Mouse (Mus musculus): ENCODE measurements at regions not wholly inside any gene's neighbourhood (a gene's known extent, or its start where the extent isn't known, plus 50 kb on each side); places are given as distances from the start of the nearest gene placed in this dataset.

DNA sequence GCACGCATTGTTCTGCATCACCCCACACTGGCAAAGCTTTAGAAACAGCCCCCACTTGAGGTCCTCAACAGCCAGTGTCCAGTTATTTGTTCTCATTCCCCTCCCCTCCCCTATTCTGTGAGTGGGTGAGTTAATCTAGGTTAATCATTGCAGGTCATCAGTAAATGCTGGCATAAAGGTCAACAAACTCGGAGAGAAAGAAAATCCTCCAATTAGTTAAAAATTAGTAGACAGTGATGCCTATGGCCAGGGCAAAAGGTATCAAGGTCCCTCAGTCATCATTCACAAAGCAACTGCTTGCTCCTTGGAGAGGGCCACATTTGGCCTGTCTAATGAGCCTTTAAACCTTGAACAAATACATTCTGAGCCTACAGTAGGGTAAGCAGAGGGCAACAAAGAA, 105.3 kb upstream of the Dynlrb2 start:
- H3K9ac ChIP-seq (ENCODE audit: insufficient read depth, low read depth, low read length, poor library complexity, severe bottlenecking) = no peak overlapping the region
- DNase-seq (ENCODE audit: low read depth, low spot score) = no peak
- in situ Hi-C loops (cut with MboI; ENCODE audit: low sequenced_read_pairs in 2 of 2, unreplicated experiment in 2 of 2) = no loop called here
- H3K36me3 ChIP-seq (ENCODE audit: control insufficient read depth, insufficient read depth, low read length, poor library complexity, severe bottlenecking) = no peaks in the 10 kb centered on the region
- TF ChIP-seq CHD2 (IDR thresholded peaks at IDR 0.05; ENCODE audit: low read depth, low read length) (no peak), HCFC1 (IDR thresholded peaks at IDR 0.05; ENCODE audit: borderline replicate concordance, insufficient read depth, low read length) (no peak), MAFK (IDR thresholded peaks at IDR 0.05; ENCODE audit: insufficient read depth, low read depth, low read length) (no peak), ZC3H11A (IDR thresholded peaks at IDR 0.05; ENCODE audit: borderline replicate concordance, low read depth, low read length) (no peak), ZNF384 (IDR thresholded peaks at IDR 0.05; ENCODE audit: low read depth, low read length) (no peak)
- H3K4me1 ChIP-seq (ENCODE audit: control insufficient read depth in 2 of 2, insufficient read depth in 2 of 2, low read length in 2 of 2, poor library complexity in 1 of 2) = no peaks in the 10 kb centered on the region
- no peak overlapping the region for H3K27ac ChIP-seq (ENCODE audit: insufficient read depth, low read depth, low read length, poor library complexity, severe bottlenecking)
- no peaks in the 10 kb centered on the region for H3K9me3 ChIP-seq (ENCODE audit: control insufficient read depth, insufficient read depth, low read depth, low read length)
- no peak overlapping the region for H3K4me3 ChIP-seq (ENCODE audit: insufficient read depth in 1 of 2, low read depth in 1 of 2, low read length in 2 of 2, poor library complexity in 1 of 2, severe bottlenecking in 1 of 2)

DNA sequence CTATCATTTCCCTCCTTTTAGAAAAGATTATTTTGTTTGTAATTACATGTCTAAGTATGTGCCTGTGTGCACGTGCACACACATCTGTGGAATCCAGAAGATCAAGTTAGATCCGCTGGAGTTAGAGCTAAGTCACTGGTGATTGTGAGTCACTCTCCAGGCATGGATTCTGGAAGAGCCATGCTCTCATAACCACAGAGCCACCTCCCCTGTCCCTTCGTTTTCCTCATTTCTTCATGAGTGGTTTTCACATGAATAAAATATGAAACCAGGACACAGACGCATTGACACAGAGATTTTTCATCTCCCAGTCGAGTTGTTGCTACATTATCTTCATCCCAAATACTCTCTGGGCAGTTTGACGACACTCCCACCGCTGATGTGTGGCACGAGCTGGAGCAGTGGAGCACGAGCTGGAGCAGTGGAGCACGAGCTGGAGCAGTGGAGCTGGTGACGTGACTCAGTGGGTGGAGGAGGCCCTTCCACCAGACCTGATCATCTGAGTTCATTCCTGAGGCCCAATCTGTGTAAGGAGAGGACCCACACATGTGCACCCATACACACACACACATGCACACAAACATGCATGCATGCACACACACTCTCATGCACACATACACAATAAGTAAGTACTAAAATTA, 106.1 kb upstream of the Dynlrb2 start:
- Histone ChIP-seq H3K9me3 (ENCODE audit: control insufficient read depth, insufficient read depth, low read depth, low read length) (no peaks in the 10 kb centered on the region), H3K27ac (ENCODE audit: insufficient read depth, low read depth, low read length, poor library complexity, severe bottlenecking) (no peak overlapping the region), H3K36me3 (ENCODE audit: control insufficient read depth, insufficient read depth, low read length, poor library complexity, severe bottlenecking) (no peaks in the 10 kb centered on the region), H3K9ac (ENCODE audit: insufficient read depth, low read depth, low read length, poor library complexity, severe bottlenecking) (no peak overlapping the region), H3K4me1 (ENCODE audit: control insufficient read depth in 2 of 2, insufficient read depth in 2 of 2, low read length in 2 of 2, poor library complexity in 1 of 2) (no peaks in the 10 kb centered on the region), H3K4me3 (ENCODE audit: insufficient read depth in 1 of 2, low read depth in 1 of 2, low read length in 2 of 2, poor library complexity in 1 of 2, severe bottlenecking in 1 of 2) (no peak overlapping the region)
- no peak for DNase-seq (ENCODE audit: low read depth, low spot score)
- TF ChIP-seq CHD2 (IDR thresholded peaks at IDR 0.05; ENCODE audit: low read depth, low read length) (no peak), HCFC1 (IDR thresholded peaks at IDR 0.05; ENCODE audit: borderline replicate concordance, insufficient read depth, low read length) (no peak), ZNF384 (IDR thresholded peaks at IDR 0.05; ENCODE audit: low read depth, low read length) (no peak), ZC3H11A (IDR thresholded peaks at IDR 0.05; ENCODE audit: borderline replicate concordance, low read depth, low read length) (no peak), MAFK (IDR thresholded peaks at IDR 0.05; ENCODE audit: insufficient read depth, low read depth, low read length) (no peak)
- in situ Hi-C loops (cut with MboI; ENCODE audit: low sequenced_read_pairs in 2 of 2, unreplicated experiment in 2 of 2) = no loop called here

DNA sequence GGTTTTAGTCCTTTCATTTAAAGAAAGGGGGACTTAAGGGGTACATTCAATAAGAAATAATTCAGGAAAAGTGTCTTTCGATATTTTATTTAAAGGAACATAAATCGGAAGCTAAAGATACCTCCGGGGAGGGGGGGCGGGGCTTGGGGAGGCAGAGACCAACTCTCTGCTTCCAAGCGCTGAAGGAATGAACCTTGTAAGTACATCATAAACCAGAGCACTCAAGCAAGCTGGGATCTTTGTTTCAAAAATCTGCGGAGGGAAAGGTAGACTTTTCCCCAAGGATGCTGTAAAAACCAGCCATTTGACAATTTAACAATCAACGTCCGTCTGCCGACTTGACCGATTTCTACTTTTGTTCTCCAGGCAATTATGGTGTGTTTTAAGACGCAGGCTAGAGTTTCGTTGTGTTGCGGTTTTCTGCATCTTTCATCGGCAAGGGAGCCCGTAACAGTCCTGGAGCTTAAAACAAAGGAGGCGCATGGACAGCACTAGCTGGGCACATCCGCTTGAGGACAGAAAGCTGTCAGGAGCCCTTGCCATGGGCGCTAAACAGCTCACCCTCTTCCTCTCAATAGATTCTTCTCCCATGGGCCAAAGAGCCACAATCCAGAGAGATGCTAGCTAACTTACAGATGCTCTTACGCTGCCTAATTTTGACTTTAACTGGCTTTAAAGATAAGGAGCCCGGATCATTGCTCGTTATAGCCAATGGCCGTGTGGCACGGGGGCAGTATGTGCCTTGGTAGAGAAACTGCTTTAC, 119.4 kb upstream of the Dynlrb2 start:
- in situ Hi-C loops (cut with MboI; ENCODE audit: low sequenced_read_pairs in 2 of 2, unreplicated experiment in 2 of 2) = no loop called here
- no peak overlapping the region for H3K27ac ChIP-seq (ENCODE audit: insufficient read depth, low read depth, low read length, poor library complexity, severe bottlenecking)
- no peak overlapping the region for H3K9ac ChIP-seq (ENCODE audit: insufficient read depth, low read depth, low read length, poor library complexity, severe bottlenecking)
- H3K4me3 ChIP-seq (ENCODE audit: insufficient read depth in 1 of 2, low read depth in 1 of 2, low read length in 2 of 2, poor library complexity in 1 of 2, severe bottlenecking in 1 of 2) = no peak overlapping the region
- H3K4me1 ChIP-seq (ENCODE audit: control insufficient read depth in 2 of 2, insufficient read depth in 2 of 2, low read length in 2 of 2, poor library complexity in 1 of 2) = peaks cover 0 to 5% of the 10 kb centered on the region in 2 experiments; a peak in 1 of 4 replicates
- no peak for TF ChIP-seq MAFK (IDR thresholded peaks at IDR 0.05; ENCODE audit: insufficient read depth, low read depth, low read length)
- no peak for TF ChIP-seq HCFC1 (IDR thresholded peaks at IDR 0.05; ENCODE audit: borderline replicate concordance, insufficient read depth, low read length)
- no peak for TF ChIP-seq CHD2 (IDR thresholded peaks at IDR 0.05; ENCODE audit: low read depth, low read length)
- TF ChIP-seq ZNF384 (IDR thresholded peaks at IDR 0.05; ENCODE audit: low read depth, low read length) = no peak
- no peak for TF ChIP-seq ZC3H11A (IDR thresholded peaks at IDR 0.05; ENCODE audit: borderline replicate concordance, low read depth, low read length)
- no peaks in the 10 kb centered on the region for H3K9me3 ChIP-seq (ENCODE audit: control insufficient read depth, insufficient read depth, low read depth, low read length)
- H3K36me3 ChIP-seq (ENCODE audit: control insufficient read depth, insufficient read depth, low read length, poor library complexity, severe bottlenecking) = no peaks in the 10 kb centered on the region
- no peak for DNase-seq (ENCODE audit: low read depth, low spot score)

DNA sequence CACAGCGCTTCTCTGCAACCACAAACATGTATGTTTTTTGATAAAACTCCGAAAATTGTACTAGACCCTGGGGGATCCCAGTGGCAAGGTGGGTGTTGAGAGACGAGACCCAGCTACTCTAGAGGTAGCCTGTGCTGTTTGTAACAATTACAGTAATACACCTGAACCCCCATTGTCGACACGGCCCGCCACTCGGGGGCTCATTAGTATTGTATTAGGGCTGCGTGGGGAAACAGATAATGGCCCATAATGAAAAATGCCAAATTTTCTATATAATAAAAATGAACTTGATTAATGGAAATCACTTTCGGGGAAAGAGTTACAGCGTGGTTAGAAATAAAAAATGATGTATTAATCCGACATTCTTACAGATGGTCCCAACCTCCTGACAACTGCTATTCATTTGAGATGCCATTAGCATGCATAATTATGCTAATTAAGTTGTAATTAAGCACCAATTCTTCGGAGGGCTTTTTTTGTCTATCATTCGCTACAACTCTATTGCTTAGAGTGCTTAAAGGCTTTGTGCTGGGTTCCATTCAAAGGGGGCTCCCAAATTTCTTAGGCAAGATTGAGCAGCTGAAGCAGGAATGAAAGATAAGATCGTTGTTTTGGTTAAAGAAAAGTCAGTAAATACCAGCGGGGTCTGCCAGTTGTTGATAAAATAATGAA, 120.2 kb upstream of the Dynlrb2 start:
- H3K27ac ChIP-seq (ENCODE audit: insufficient read depth, low read depth, low read length, poor library complexity, severe bottlenecking) = no peak overlapping the region
- DNase-seq (ENCODE audit: low read depth, low spot score) = no peak
- no peak overlapping the region; a peak in 1 of 4 replicates for H3K4me3 ChIP-seq (ENCODE audit: insufficient read depth in 1 of 2, low read depth in 1 of 2, low read length in 2 of 2, poor library complexity in 1 of 2, severe bottlenecking in 1 of 2)
- no peak overlapping the region; the same call in 1 of the 2 replicates for H3K9ac ChIP-seq (ENCODE audit: insufficient read depth, low read depth, low read length, poor library complexity, severe bottlenecking)
- peaks cover 0 to 5% of the 10 kb centered on the region in 2 experiments; a peak in 1 of 4 replicates for H3K4me1 ChIP-seq (ENCODE audit: control insufficient read depth in 2 of 2, insufficient read depth in 2 of 2, low read length in 2 of 2, poor library complexity in 1 of 2)
- H3K9me3 ChIP-seq (ENCODE audit: control insufficient read depth, insufficient read depth, low read depth, low read length) = no peaks in the 10 kb centered on the region
- TF ChIP-seq HCFC1 (IDR thresholded peaks at IDR 0.05; ENCODE audit: borderline replicate concordance, insufficient read depth, low read length) = no peak
- no peak for TF ChIP-seq MAFK (IDR thresholded peaks at IDR 0.05; ENCODE audit: insufficient read depth, low read depth, low read length)
- TF ChIP-seq ZC3H11A (IDR thresholded peaks at IDR 0.05; ENCODE audit: borderline replicate concordance, low read depth, low read length) = no peak
- TF ChIP-seq CHD2 (IDR thresholded peaks at IDR 0.05; ENCODE audit: low read depth, low read length) = no peak
- no peak for TF ChIP-seq ZNF384 (IDR thresholded peaks at IDR 0.05; ENCODE audit: low read depth, low read length)
- in situ Hi-C loops (cut with MboI; ENCODE audit: low sequenced_read_pairs in 2 of 2, unreplicated experiment in 2 of 2) = no loop called here
- H3K36me3 ChIP-seq (ENCODE audit: control insufficient read depth, insufficient read depth, low read length, poor library complexity, severe bottlenecking) = no peaks in the 10 kb centered on the region

All from ES-E14 (cell line).